Comparison of ENCODE assay signal across 14 mouse cellular contexts in the genomic region with DNA sequence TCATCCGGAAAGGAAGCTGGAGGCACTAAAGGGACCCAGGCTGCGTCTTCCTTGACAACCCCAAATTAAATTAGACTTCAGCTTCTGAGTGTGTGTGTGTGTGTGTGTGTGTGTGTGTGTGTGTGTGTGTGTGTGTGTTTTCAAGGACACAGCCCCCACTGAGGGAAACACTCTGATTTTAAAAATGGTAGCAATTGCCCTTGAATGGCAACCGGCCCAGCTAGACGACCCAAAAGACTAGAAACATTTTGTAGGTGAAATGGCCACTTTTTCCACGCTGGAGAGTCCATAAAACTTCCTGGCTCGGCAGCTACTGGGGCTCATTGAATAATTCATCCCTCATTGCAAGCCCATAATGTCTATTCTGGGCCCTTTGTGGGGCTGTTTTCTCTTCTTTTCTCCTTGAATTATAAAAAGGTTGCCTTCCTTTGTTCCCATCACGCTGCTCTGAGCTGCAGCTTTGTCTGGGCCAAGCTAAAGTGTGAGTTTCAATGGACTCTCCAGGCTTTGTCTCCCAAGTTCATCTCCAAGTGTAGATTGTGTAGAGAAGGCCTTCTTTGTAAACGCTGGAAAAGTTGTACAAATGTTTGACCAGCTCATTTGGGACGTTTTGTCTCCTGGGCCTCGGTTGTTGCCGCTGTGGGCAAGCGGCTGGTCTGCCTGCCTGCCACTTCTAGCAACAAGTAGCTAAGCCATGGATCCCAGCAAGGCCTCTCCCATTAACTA. TPM values are rescaled to one million over a fixed set of nuclear protein-coding genes. Genes with fewer than 3 reads are reported as not detected.
DNase-seq lines count a peak whose midpoint lies in the region; ATAC-seq and TF ChIP-seq lines count a peak whose summit lies in the region.
"Had no signal": no experiment of that assay in that cellular context is flagged by ENCODE, and none has a peak within 500 bp of the region (broad histone marks: within the 10 kb centered on the region; RNA-seq: fewer than 3 reads in every experiment).

No protein-coding gene starts in this region.

- no peaks in the 10 kb centered on the region for H3K79me2 ChIP-seq in heart, adult 2 months (replicated peaks; ENCODE audit: control insufficient read depth, insufficient read depth, low read length)

- peak overlapping the region; percentile 62 for H3K4me2 ChIP-seq in hindbrain, embryonic 11.5 days (replicated peaks; ENCODE audit: low read depth, low read length)
- peak overlapping the region; percentile 72 for H3K4me2 ChIP-seq in midbrain, embryonic 12.5 days (replicated peaks)
- H3K4me2 ChIP-seq in neural tube, embryonic 15.5 days: 0 out of 2 replicates have a peak overlapping the region, but pooled peaks have one; percentile 1

- no peak for TF ChIP-seq POLR2A in heart, adult 2 months (IDR thresholded peaks at IDR 0.05; ENCODE audit: insufficient read depth, low read depth, low read length)

- peak; percentile 82 for ATAC-seq in hindbrain, embryonic 11.5 days (ENCODE audit: low FRiP score)
- ATAC-seq in midbrain, embryonic 12.5 days (ENCODE audit: low FRiP score, low read depth): peak; percentile 77
- ATAC-seq in neural tube, embryonic 15.5 days (ENCODE audit: low FRiP score): peak; percentile 61; the same call in 1 of the 2 replicates
- ATAC-seq: lung, postnatal 0 days had no signal

- H3K9me3 ChIP-seq in hindbrain, embryonic 11.5 days (ENCODE audit: control insufficient read depth, low read length): no peaks in the 10 kb centered on the region
- H3K9me3 ChIP-seq in midbrain, embryonic 12.5 days: no peaks in the 10 kb centered on the region
- no peaks in the 10 kb centered on the region for H3K9me3 ChIP-seq in neural tube, embryonic 15.5 days (replicated peaks)
- H3K9me3 ChIP-seq: kidney, embryonic 15.5 days had no signal

- DNase-seq in heart, adult 11 months: peak; percentile 81
- no peak for DNase-seq in heart, adult 2 months
- peak; percentile 71 for DNase-seq in hindbrain, embryonic 11.5 days (ENCODE audit: low spot score)
- DNase-seq in lung, postnatal 10 days: no peak
- no peak for DNase-seq in cerebellum, adult 9-10 months
- DNase-seq in cerebellum, postnatal 25 days: no peak
- DNase-seq: B cell, adult 2 months; cerebellum, adult 9-11 months; thymus, postnatal 25 days had no signal

- H3K36me3 ChIP-seq in heart, adult 2 months (ENCODE audit: control insufficient read depth, insufficient read depth, low read length): no peaks in the 10 kb centered on the region
- H3K36me3 ChIP-seq in hindbrain, embryonic 11.5 days (ENCODE audit: control insufficient read depth, insufficient read depth, low read length): no peaks in the 10 kb centered on the region
- 0 out of 2 replicates have a peak, but pooled peaks cover 8% of the 10 kb centered on the region for H3K36me3 ChIP-seq in midbrain, embryonic 12.5 days
- no peaks in the 10 kb centered on the region for H3K36me3 ChIP-seq in neural tube, embryonic 15.5 days
- H3K36me3 ChIP-seq: kidney, embryonic 15.5 days had no signal

- H3K27ac ChIP-seq in heart, adult 2 months: no peak overlapping the region
- H3K27ac ChIP-seq in hindbrain, embryonic 11.5 days (ENCODE audit: low read depth, low read length): peak overlapping the region; percentile 93
- H3K27ac ChIP-seq in midbrain, embryonic 12.5 days (replicated peaks): peak overlapping the region; percentile 96
- H3K27ac ChIP-seq in neural tube, embryonic 15.5 days (replicated peaks): peak overlapping the region; percentile 67
- H3K27ac ChIP-seq: kidney, embryonic 15.5 days had no signal

- 25% methylated on average over 12 of the region's 12 CpGs for WGBS in heart, adult 2 months
- WGBS in hindbrain, embryonic 11.5 days: 4% methylated on average over 12 of the region's 12 CpGs
- 3% methylated on average over 12 of the region's 12 CpGs for WGBS in midbrain, embryonic 12.5 days
- 5% methylated on average over 12 of the region's 12 CpGs for whole genome bisulfite sequencing in neural tube, embryonic 15.5 days

- peaks cover 19% of the 10 kb centered on the region for H3K27me3 ChIP-seq in heart, adult 2 months (ENCODE audit: control insufficient read depth, insufficient read depth, low read length)
- H3K27me3 ChIP-seq in hindbrain, embryonic 11.5 days (ENCODE audit: control insufficient read depth, insufficient read depth, low read length): peaks cover 35% of the 10 kb centered on the region
- H3K27me3 ChIP-seq in midbrain, embryonic 12.5 days: peaks cover 79% of the 10 kb centered on the region
- H3K27me3 ChIP-seq in neural tube, embryonic 15.5 days (replicated peaks): peaks cover 76% of the 10 kb centered on the region

- H3K4me1 ChIP-seq in heart, adult 2 months (ENCODE audit: control insufficient read depth, insufficient read depth, low read length): peaks cover 2% of the 10 kb centered on the region
- 0 out of 2 replicates have a peak, but pooled peaks cover 3% of the 10 kb centered on the region for H3K4me1 ChIP-seq in hindbrain, embryonic 11.5 days (replicated peaks; ENCODE audit: control insufficient read depth, insufficient read depth, low read length)
- peaks cover 28% of the 10 kb centered on the region for H3K4me1 ChIP-seq in midbrain, embryonic 12.5 days
- peaks cover 17% of the 10 kb centered on the region for H3K4me1 ChIP-seq in neural tube, embryonic 15.5 days

- H3K9ac ChIP-seq in heart, adult 2 months (ENCODE audit: low read depth, low read length): no peak overlapping the region
- H3K9ac ChIP-seq in hindbrain, embryonic 11.5 days (ENCODE audit: low read depth, low read length): peak overlapping the region; percentile 70
- peak overlapping the region; percentile 79 for H3K9ac ChIP-seq in midbrain, embryonic 12.5 days (replicated peaks)
- no peak overlapping the region for H3K9ac ChIP-seq in neural tube, embryonic 15.5 days (replicated peaks)
- H3K9ac ChIP-seq: kidney, embryonic 15.5 days had no signal

- no peak for TF ChIP-seq EP300 in heart, adult 2 months (IDR thresholded peaks at IDR 0.05; ENCODE audit: insufficient read depth, low read depth, low read length)

- TF ChIP-seq CTCF in heart, adult 2 months (IDR thresholded peaks at IDR 0.05): no peak

- H3K4me3 ChIP-seq in heart, adult 2 months: no peak overlapping the region
- peak overlapping the region; percentile 61 for H3K4me3 ChIP-seq in hindbrain, embryonic 11.5 days (ENCODE audit: low read depth, low read length)
- H3K4me3 ChIP-seq in midbrain, embryonic 12.5 days: peak overlapping the region; percentile 67
- H3K4me3 ChIP-seq in neural tube, embryonic 15.5 days (replicated peaks): no peak overlapping the region

- intact Hi-C loops in heart, adult 2 months (cut with DNase I): no loop called here

RNA-seq across cellular contexts. Expression of a gene that starts 6.4 kb away (rescaled TPM):
- not detected for total RNA-seq in heart, adult 2 months (2021)
- polyA plus RNA-seq in heart, adult 2 months (2012; rRNA removed): 0.08 TPM in 1 of 2 replicates, not detected in the other
- 48.3 and 49.2 TPM in 2 replicates for polyA plus RNA-seq in hindbrain, embryonic 11.5 days (2014; fragmentation: Nextera tagmentation; extraction: Ambion mirVana)
- 53.6 and 61.9 TPM in 2 replicates for polyA plus RNA-seq in midbrain, embryonic 12.5 days (2016; fragmentation: Nextera tagmentation; extraction: Ambion mirVana)
- 2.5 and 3.4 TPM in 2 replicates for polyA plus RNA-seq in neural tube, embryonic 15.5 days (2015; fragmentation: Nextera tagmentation; extraction: Ambion mirVana)
- polyA plus RNA-seq: gonadal fat pad, adult 2 months; kidney, embryonic 15.5 days; lung, postnatal 0 days had no signal

Comparison
In these comparisons a context has a peak if more than half of its experiments do, and no peak if none do; other contexts are left out.
1. DNase-seq: peak in heart, adult 11 months (single experiment) and hindbrain, embryonic 11.5 days (single experiment); none in heart, adult 2 months (0 of 2), lung, postnatal 10 days (single experiment), cerebellum, adult 9-10 months (single experiment) and cerebellum, postnatal 25 days (0 of 2).
2. H3K4me3 ChIP-seq: peak in hindbrain, embryonic 11.5 days (single experiment) and midbrain, embryonic 12.5 days (single experiment); none in heart, adult 2 months (single experiment) and neural tube, embryonic 15.5 days (single experiment).
3. H3K9ac ChIP-seq: peak in hindbrain, embryonic 11.5 days (single experiment) and midbrain, embryonic 12.5 days (single experiment); none in heart, adult 2 months (single experiment) and neural tube, embryonic 15.5 days (single experiment).
4. H3K4me2 ChIP-seq: peak in every context shown above with its lines; median percentile 72 in midbrain, embryonic 12.5 days; 62 in hindbrain, embryonic 11.5 days; 1 in neural tube, embryonic 15.5 days.
5. RNA of a gene that starts 6.4 kb away (polyA plus RNA-seq): 53.6 to 61.9 TPM in midbrain, embryonic 12.5 days and 48.3 to 49.2 TPM in hindbrain, embryonic 11.5 days; 2.5 to 3.4 TPM in neural tube, embryonic 15.5 days and 0.08 TPM in heart, adult 2 months; every median in the first group is over 10 times any median in the second.
6. Peak in every context shown above with its lines, with median percentiles within 50 percentile points of each other: ATAC-seq.